Comparison of ENCODE assay signal across 24 mouse cellular contexts in the genomic region with DNA sequence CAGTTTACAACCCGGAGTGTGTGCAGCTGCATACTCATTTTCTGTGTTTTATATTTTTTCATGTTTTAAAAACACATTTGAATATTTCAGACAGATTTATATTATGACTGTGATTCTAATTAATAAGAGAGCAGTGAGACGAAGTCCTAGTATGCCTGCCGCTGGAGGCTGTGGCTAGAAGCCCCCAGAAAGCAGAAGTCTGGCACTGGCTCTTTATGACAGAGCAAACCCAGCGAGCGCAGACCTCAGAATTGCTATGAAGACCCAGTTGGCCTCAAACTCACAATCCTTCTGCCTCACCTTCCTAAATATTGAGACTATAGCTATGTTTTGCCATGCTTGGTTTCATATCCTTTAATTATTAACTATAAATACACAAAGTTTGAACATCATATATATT.
"Had no signal": no experiment of that assay in that cellular context is flagged by ENCODE, and none has a peak within 500 bp of the region (broad histone marks: within the 10 kb centered on the region; RNA-seq: fewer than 3 reads in every experiment).

No protein-coding gene starts in this region.

- H3K27ac ChIP-seq: heart, adult 2 months; hindbrain, embryonic 13.5 days; hindbrain, embryonic 15.5 days; hindbrain, postnatal 0 days; kidney, embryonic 15.5 days; kidney, postnatal 0 days; limb, embryonic 12.5 days; liver, embryonic 13.5 days had no signal

- ATAC-seq: hindbrain, postnatal 0 days; intestine, embryonic 16.5 days had no signal

- H3K4me2 ChIP-seq: heart, embryonic 12.5 days; hindbrain, embryonic 13.5 days; hindbrain, embryonic 15.5 days; kidney, embryonic 15.5 days; limb, embryonic 12.5 days; liver, embryonic 11.5 days; liver, embryonic 13.5 days had no signal

- H3K27me3 ChIP-seq: heart, embryonic 12.5 days; hindbrain, embryonic 13.5 days; hindbrain, embryonic 15.5 days; kidney, embryonic 15.5 days; limb, embryonic 12.5 days; liver, embryonic 13.5 days had no signal

- H3K9ac ChIP-seq: heart, embryonic 12.5 days; hindbrain, embryonic 13.5 days; hindbrain, embryonic 15.5 days; kidney, embryonic 15.5 days; limb, embryonic 12.5 days; liver, embryonic 13.5 days had no signal

- H3K4me3 ChIP-seq: heart, adult 2 months; heart, embryonic 12.5 days; hindbrain, embryonic 13.5 days; hindbrain, embryonic 15.5 days; kidney, embryonic 15.5 days; limb, embryonic 12.5 days; liver, embryonic 13.5 days had no signal

- H3K9me3 ChIP-seq: heart, embryonic 12.5 days; hindbrain, embryonic 13.5 days; hindbrain, embryonic 15.5 days; kidney, embryonic 15.5 days; limb, embryonic 12.5 days; liver, embryonic 13.5 days had no signal

- DNase-seq: gastrocnemius, postnatal 14 days; gastrocnemius, postnatal 36 days; heart, adult 2 months; heart, postnatal 10 days; heart, postnatal 4 days; kidney, adult 11 months; kidney, adult 2 months; kidney, adult 9 months; kidney, postnatal 14 days; kidney, postnatal 36 days; layer of hippocampus, adult 9-11 months; layer of hippocampus, postnatal 36 days; left cerebral cortex, postnatal 4 days; liver; liver, embryonic 13.5 days had no signal

- H3K4me1 ChIP-seq: hindbrain, embryonic 13.5 days; hindbrain, embryonic 15.5 days; kidney, embryonic 15.5 days; limb, embryonic 12.5 days; liver, embryonic 13.5 days had no signal
